Comparison of ENCODE assay signal across 8 mouse cellular contexts in the genomic region with DNA sequence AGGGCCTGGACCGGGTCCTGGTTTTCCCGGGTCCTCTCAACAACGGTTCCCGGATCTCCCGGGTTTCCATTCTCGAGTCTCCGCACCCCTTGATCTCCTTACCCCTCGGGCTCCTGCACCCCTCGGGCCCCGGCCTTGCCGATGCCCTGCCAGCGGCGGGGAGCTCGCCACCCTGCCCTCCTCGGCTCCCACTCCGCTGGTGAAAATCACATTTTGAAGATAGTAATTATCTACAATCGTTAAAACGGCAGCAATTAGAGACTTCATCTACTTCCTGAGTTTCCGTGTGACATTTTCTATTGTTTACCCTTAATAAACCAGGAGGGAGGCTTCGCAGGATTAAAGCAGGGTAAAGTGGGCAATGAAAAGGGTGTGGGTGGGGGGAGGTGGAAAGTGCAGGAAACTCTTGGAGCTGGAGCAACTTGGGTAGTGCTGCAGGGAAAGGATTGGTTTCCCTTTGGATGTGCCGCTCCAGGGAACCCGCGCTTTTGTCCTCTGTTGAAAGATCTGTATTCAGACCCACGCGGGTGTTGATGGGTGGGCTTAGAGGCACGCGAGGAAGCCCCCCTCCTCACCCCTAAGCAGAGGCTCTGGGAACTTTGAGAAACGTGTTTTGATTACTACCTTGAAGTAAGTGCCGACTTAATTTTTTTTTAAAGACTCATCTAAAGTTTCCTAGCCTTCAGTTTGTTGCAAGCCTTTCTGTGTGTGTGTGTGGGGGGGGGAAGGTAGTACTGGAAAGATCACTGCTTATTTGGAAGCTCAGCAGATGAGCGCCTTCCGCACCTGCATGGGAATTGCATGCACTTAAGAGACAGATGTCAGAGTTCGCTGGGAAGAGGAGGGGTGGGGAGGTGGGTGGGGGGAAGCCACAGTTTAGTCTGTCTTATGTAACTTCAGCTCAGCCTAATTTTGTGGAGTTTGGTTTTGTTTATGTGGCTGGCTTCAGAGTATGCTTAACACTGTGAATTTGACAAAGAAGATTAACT. TPM values are rescaled to one million over a fixed set of nuclear protein-coding genes. Genes with fewer than 3 reads are reported as not detected.
DNase-seq lines count a peak whose midpoint lies in the region; ATAC-seq lines count a peak whose summit lies in the region.

No protein-coding gene starts in this region.

- peaks cover 51% of the 10 kb centered on the region for H3K4me1 ChIP-seq in lung, embryonic 15.5 days
- peaks cover 2% of the 10 kb centered on the region; the same call in 1 of the 2 replicates for H3K4me1 ChIP-seq in embryonic facial prominence, embryonic 11.5 days (ENCODE audit: control insufficient read depth, insufficient read depth, low read length)
- peaks cover 50% of the 10 kb centered on the region for H3K4me1 ChIP-seq in hindbrain, embryonic 12.5 days
- H3K4me1 ChIP-seq in liver, embryonic 15.5 days (replicated peaks): peaks cover 6% of the 10 kb centered on the region; the same call in 1 of the 2 replicates

- no peak for DNase-seq in lung, postnatal 25 days (ENCODE audit: low spot score)
- DNase-seq in embryonic facial prominence, embryonic 11.5 days (ENCODE audit: low spot score): peak; percentile 64
- peak; percentile 17 for DNase-seq in right cerebral cortex, postnatal 25 days
- no peak for DNase-seq in natural killer cell, adult 2 months (ENCODE audit: low spot score in 2 of 2)
- no peak for DNase-seq in frontal cortex, postnatal 25 days (ENCODE audit: low spot score in 2 of 2)

- peak overlapping the region; percentile 95 for H3K4me3 ChIP-seq in lung, embryonic 15.5 days
- H3K4me3 ChIP-seq in embryonic facial prominence, embryonic 11.5 days (ENCODE audit: low read depth, low read length): peak overlapping the region; percentile 81
- H3K4me3 ChIP-seq in hindbrain, embryonic 12.5 days: peak overlapping the region; percentile 86
- peak overlapping the region; percentile 61 for H3K4me3 ChIP-seq in liver, embryonic 15.5 days (replicated peaks)

- H3K9ac ChIP-seq in lung, embryonic 15.5 days: peak overlapping the region; percentile 87
- H3K9ac ChIP-seq in embryonic facial prominence, embryonic 11.5 days (replicated peaks; ENCODE audit: low read length): peak overlapping the region; percentile 87
- H3K9ac ChIP-seq in hindbrain, embryonic 12.5 days: peak overlapping the region; percentile 96
- H3K9ac ChIP-seq in liver, embryonic 15.5 days: peak overlapping the region; percentile 40; the same call in 1 of the 2 replicates

- H3K9me3 ChIP-seq in lung, embryonic 15.5 days: no peaks in the 10 kb centered on the region
- no peaks in the 10 kb centered on the region for H3K9me3 ChIP-seq in embryonic facial prominence, embryonic 11.5 days (replicated peaks; ENCODE audit: control insufficient read depth, low read length)
- H3K9me3 ChIP-seq in hindbrain, embryonic 12.5 days (replicated peaks): no peaks in the 10 kb centered on the region
- no peaks in the 10 kb centered on the region for H3K9me3 ChIP-seq in liver, embryonic 15.5 days (replicated peaks)

- no peaks in the 10 kb centered on the region for H3K27me3 ChIP-seq in lung, embryonic 15.5 days
- H3K27me3 ChIP-seq in embryonic facial prominence, embryonic 11.5 days (ENCODE audit: control insufficient read depth, insufficient read depth, low read length): no peaks in the 10 kb centered on the region
- no peaks in the 10 kb centered on the region for H3K27me3 ChIP-seq in hindbrain, embryonic 12.5 days
- peaks cover 58% of the 10 kb centered on the region for H3K27me3 ChIP-seq in liver, embryonic 15.5 days

- no peaks in the 10 kb centered on the region for H3K36me3 ChIP-seq in lung, embryonic 15.5 days
- no peaks in the 10 kb centered on the region for H3K36me3 ChIP-seq in embryonic facial prominence, embryonic 11.5 days (replicated peaks; ENCODE audit: control insufficient read depth, insufficient read depth, low read depth, low read length)
- H3K36me3 ChIP-seq in hindbrain, embryonic 12.5 days: no peaks in the 10 kb centered on the region
- H3K36me3 ChIP-seq in liver, embryonic 15.5 days (replicated peaks): no peaks in the 10 kb centered on the region

- peak overlapping the region; percentile 81 for H3K27ac ChIP-seq in lung, embryonic 15.5 days
- peak overlapping the region; percentile 62 for H3K27ac ChIP-seq in embryonic facial prominence, embryonic 11.5 days (replicated peaks; ENCODE audit: low read depth, low read length)
- H3K27ac ChIP-seq in hindbrain, embryonic 12.5 days: peak overlapping the region; percentile 90
- H3K27ac ChIP-seq in liver, embryonic 15.5 days (replicated peaks): peak overlapping the region; percentile 51

- peak overlapping the region; percentile 92 for H3K4me2 ChIP-seq in lung, embryonic 15.5 days
- H3K4me2 ChIP-seq in embryonic facial prominence, embryonic 11.5 days (ENCODE audit: low read depth, low read length): peak overlapping the region; percentile 83
- peak overlapping the region; percentile 90 for H3K4me2 ChIP-seq in hindbrain, embryonic 12.5 days (replicated peaks)
- peak overlapping the region; percentile 62 for H3K4me2 ChIP-seq in liver, embryonic 15.5 days

- under 1% methylated on average over 32 of the region's 32 CpGs for WGBS in lung, embryonic 15.5 days
- WGBS in embryonic facial prominence, embryonic 11.5 days: under 1% methylated on average over 32 of the region's 32 CpGs
- 0% methylated on average over 32 of the region's 32 CpGs for WGBS in hindbrain, embryonic 12.5 days
- WGBS in liver, embryonic 15.5 days (ENCODE audit: insufficient replicate concordance): 3% methylated on average over 32 of the region's 32 CpGs

- ATAC-seq in lung, embryonic 15.5 days (ENCODE audit: borderline replicate concordance, extremely low read depth, low FRiP score, low TSS enrichment): peak; percentile 28
- no peak for ATAC-seq in embryonic facial prominence, embryonic 11.5 days (replicated peaks; ENCODE audit: insufficient number of reproducible peaks, low FRiP score, low TSS enrichment, low read depth)
- peak; percentile 41 for ATAC-seq in hindbrain, embryonic 12.5 days (ENCODE audit: low FRiP score)
- no peak for ATAC-seq in liver, embryonic 15.5 days (ENCODE audit: insufficient read depth)

RNA-seq across cellular contexts. Expression of a gene that starts 1.2 kb away (rescaled TPM):
- polyA plus RNA-seq in lung, embryonic 15.5 days (2015; fragmentation: Nextera tagmentation; extraction: Ambion mirVana): 14.8 and 15.1 TPM in 2 replicates
- polyA plus RNA-seq in embryonic facial prominence, embryonic 11.5 days (2014; fragmentation: Nextera tagmentation; extraction: Ambion mirVana): 7.0 and 7.7 TPM in 2 replicates
- 15.3 and 18.0 TPM in 2 replicates for polyA plus RNA-seq in hindbrain, embryonic 12.5 days (2016; fragmentation: Nextera tagmentation; extraction: Ambion mirVana)
- polyA plus RNA-seq in liver, embryonic 15.5 days (2015; fragmentation: Nextera tagmentation; extraction: Ambion mirVana): 1.1 and 1.8 TPM in 2 replicates

Comparison
In these comparisons a context has a peak if more than half of its experiments do, and no peak if none do; other contexts are left out.
1. ATAC-seq: peak in lung, embryonic 15.5 days (single experiment) and hindbrain, embryonic 12.5 days (single experiment); none in embryonic facial prominence, embryonic 11.5 days (single experiment) and liver, embryonic 15.5 days (single experiment).
2. H3K9ac ChIP-seq: peak in every context shown above with its lines; median percentile 96 in hindbrain, embryonic 12.5 days; 87 in lung, embryonic 15.5 days; 87 in embryonic facial prominence, embryonic 11.5 days; 40 in liver, embryonic 15.5 days.
3. DNase-seq: peak in embryonic facial prominence, embryonic 11.5 days (single experiment) and right cerebral cortex, postnatal 25 days (single experiment); none in lung, postnatal 25 days (single experiment), natural killer cell, adult 2 months (0 of 2) and frontal cortex, postnatal 25 days (0 of 2).
4. Peak in every context shown above with its lines, with median percentiles within 50 percentile points of each other: H3K27ac ChIP-seq, H3K4me2 ChIP-seq and H3K4me3 ChIP-seq.